Mouse (Mus musculus): Measurements from ENCODE around the gene Lypd6b.

The Lypd6b gene

DNA sequence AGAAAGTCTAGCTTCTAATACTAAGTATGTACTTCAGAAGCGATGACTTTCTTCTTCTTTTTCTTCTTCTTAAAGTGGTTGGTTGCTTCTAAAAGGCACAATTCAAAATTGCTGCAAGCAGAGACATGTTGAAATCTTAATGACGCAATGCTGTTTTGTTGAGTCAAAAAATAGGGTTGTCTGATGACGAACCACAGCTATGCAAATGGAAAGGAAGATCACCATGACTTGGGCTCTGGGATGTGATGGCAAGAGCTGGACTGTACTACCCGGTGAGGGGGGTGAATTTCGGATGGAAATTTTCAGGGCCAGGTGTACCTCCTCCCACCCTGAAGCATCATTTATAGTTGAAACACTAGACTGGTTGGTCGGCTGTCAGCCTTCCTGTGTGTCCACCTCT, 22.0 kb downstream of the Lypd6b start:
- CTCF ChIA-PET, result no interaction called here
- POLR2A ChIA-PET, result no interaction called here

GRCm38 (mm10) chr2:49811420-49811819, 23.9 kb downstream of the Lypd6b start:
- POLR2A ChIA-PET, result interaction anchor here in 1 of 4 experiments (1.2 kb wide), 1 partner anchor 465 kb away, joined by 4 read pairs; no protein-coding TSS in a partner anchor
- CTCF ChIA-PET, result interaction anchor here in 1 of 4 experiments (0.8 kb wide), 1 partner anchor 47 kb away, joined by 3 read pairs; no protein-coding TSS in a partner anchor

DNA sequence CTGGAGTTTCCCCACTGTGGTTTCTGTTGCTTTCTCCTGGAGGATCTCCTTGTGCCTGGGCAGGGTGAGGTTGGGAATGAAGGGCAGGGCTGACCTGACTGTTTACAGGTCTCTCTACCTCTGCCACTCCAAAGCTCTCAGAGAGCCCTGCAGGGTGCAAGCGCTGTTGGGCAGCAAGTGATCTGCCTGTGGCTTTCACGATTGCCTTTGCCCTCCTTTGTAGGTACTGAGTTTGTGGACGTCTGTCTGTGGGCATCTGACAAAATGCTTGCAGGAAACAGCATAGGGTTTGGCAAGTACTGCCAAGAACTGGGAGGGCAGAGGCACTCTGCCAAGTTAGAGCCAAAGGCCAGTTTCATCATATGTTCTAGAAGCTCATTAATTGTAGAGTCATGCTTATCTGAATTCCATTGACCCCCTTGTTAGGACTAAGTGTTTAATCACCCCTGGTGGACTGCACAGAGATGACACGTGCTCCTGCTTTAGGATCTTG, 24.4 kb downstream of the Lypd6b start:
- CTCF ChIA-PET, result interaction anchor here in 1 of 4 experiments (0.6 kb wide), 1 partner anchor 413 kb away, joined by 3 read pairs; no protein-coding TSS in a partner anchor
- POLR2A ChIA-PET, result interaction anchor here in 2 of 4 experiments (0.6 to 1.2 kb wide), 3 partner anchors 464 to 1432 kb away, joined by 3 to 4 read pairs (median 3); no protein-coding TSS in a partner anchor

- ChIA-PET CTCF (no interaction called here), POLR2A (no interaction called here)
These were observed 25.7 kb downstream of the Lypd6b start for GRCm38 (mm10) chr2:49813151-49813550.

DNA sequence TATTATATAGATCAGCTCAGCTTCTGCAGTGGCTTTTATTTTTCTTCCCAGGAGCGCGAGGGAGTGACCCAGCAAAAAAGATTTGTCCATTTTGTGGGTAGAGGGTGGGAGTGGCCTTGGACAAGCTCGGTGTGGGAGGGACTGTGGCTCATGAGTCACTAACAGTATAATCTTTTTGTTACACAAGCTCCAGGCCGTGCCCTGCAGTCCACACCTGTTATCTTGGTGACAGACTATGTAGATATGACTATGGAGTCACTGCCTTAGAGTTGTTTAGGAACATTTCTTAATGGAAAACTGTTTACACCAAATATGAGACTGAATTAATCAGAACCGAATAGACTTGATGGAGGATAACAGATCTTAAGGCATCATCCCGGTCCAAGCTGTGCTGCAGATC, 26.5 kb downstream of the Lypd6b start:
- POLR2A ChIA-PET, result no interaction called here
- CTCF ChIA-PET, result no interaction called here

DNA sequence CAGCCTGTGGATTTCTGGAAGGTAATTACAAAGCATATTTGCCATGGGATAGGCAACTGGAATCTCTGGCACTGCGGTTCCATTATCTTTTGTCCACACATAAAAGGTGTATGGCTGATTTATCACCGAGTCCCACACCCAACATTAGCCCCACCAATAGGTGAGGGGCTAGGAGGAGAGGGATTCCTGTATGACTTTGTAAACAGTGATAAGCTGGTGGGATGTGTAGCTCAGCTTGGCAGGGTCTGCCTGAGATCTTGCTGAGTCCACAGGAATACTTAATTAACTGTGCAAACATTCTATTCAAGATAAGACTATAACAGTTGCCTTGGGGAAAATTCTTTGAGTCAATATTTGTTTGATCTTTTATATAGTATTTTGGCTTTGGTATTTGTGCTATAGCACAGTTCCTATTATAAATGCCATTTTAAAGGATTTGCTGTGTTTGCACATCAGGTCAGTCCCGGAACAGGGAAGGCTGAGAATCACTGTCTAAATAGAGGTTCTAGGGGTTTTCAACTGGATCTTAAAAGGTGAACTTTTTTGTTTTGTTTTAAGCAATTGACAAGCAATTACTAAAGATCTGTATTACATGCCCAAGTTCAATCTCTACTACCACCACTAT, 28.3 kb downstream of the Lypd6b start:
- ChIA-PET CTCF (no interaction called here), POLR2A (no interaction called here)

- POLR2A ChIA-PET, result no interaction called here
- CTCF ChIA-PET, result no interaction called here
These were observed 29.1 kb downstream of the Lypd6b start for GRCm38 (mm10) chr2:49816549-49816948.

GRCm38 (mm10) chr2:49817151-49817550, 29.7 kb downstream of the Lypd6b start:
- ChIA-PET CTCF (no interaction called here), POLR2A (no interaction called here)

GRCm38 (mm10) chr2:49818126-49818525, 30.6 kb downstream of the Lypd6b start:
- POLR2A ChIA-PET, result no interaction called here

DNA sequence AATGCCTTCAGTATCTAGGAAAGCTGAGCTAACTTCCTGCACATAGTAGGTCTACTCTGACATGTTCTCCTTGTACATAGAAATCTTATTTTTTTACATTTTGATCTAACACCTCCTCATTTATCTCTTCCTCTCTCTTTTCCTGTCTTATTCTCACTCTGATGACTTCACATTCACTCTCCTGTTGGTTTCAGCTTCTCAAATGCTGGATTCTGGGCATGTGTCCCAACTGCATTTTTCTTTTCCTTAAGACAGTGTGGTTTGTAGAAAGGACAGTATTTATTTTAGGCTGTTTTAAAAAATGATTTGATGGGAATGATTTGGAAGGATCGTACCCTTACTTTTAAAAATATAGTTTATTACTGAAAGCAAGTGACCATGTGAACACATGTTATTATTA, 34.8 kb downstream of the Lypd6b start:
- ChIA-PET POLR2A (no interaction called here), CTCF (no interaction called here)

More at GRCm38 (mm10) chr2:49818126-49818525, 30.6 kb downstream of the Lypd6b start:
- CTCF ChIA-PET, result interaction anchor here in 1 of 4 experiments (0.6 kb wide), 1 partner anchor 204 kb away, joined by 3 read pairs; no protein-coding TSS in a partner anchor

- CTCF ChIA-PET, result interaction anchor here in 1 of 4 experiments (0.6 kb wide), 1 partner anchor 31 kb away, joined by 4 read pairs; no protein-coding TSS in a partner anchor
- POLR2A ChIA-PET, result no interaction called here
These were observed 38.1 kb downstream of the Lypd6b start for GRCm38 (mm10) chr2:49825588-49825987.

GRCm38 (mm10) chr2:49827756-49828155, 40.3 kb downstream of the Lypd6b start:
- POLR2A ChIA-PET, result no interaction called here
- CTCF ChIA-PET, result interaction anchor here in 1 of 4 experiments (1.7 kb wide), 1 partner anchor 63 kb away, joined by 17 read pairs; no protein-coding TSS in a partner anchor

- ChIA-PET POLR2A (interaction anchor here in 2 of 4 experiments (0.8 to 1.1 kb wide), 2 partner anchors 8 to 54 kb away, joined by 3 to 4 read pairs; no protein-coding TSS in a partner anchor), CTCF (interaction anchor here in 1 of 4 experiments (1.5 kb wide), 1 partner anchor 66 kb away, joined by 3 read pairs; no protein-coding TSS in a partner anchor)
These were observed 42.9 kb downstream of the Lypd6b start for GRCm38 (mm10) chr2:49830369-49830768.

- CTCF ChIA-PET, result no interaction called here
- POLR2A ChIA-PET, result no interaction called here
These were observed 44.9 kb downstream of the Lypd6b start for GRCm38 (mm10) chr2:49832277-49832803.

- POLR2A ChIA-PET, result no interaction called here
- CTCF ChIA-PET, result interaction anchor here in 1 of 4 experiments (0.6 kb wide), 1 partner anchor 51 kb away, joined by 3 read pairs; no protein-coding TSS in a partner anchor
These were observed 50.1 kb downstream of the Lypd6b start for GRCm38 (mm10) chr2:49837454-49838059.

DNA sequence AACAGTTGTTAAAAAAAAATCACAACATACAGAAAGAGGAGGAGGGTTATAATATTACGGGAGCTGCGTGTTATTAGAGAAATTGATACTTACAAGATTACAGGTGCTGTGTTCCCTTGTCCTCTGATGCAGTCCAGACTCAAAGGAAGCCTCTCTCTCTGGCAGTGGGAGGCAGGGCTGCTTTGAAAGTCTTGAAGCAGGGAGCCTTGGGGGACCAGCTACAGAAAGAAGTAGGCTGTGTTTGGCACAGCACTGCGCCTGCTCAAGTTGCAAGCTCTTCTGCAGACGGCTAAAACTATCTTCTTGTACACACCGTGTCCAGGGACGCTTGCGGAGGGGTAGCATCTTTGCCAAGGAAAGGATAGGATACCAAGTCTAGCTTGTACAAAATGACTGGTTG, 51.1 kb downstream of the Lypd6b start:
- CTCF ChIA-PET, result no interaction called here

GRCm38 (mm10) chr2:49840573-49840972, 53.1 kb downstream of the Lypd6b start:
- ChIA-PET CTCF (no interaction called here), POLR2A (no interaction called here)

More for the DNA sequence above, 51.1 kb downstream of the Lypd6b start:
- POLR2A ChIA-PET, result interaction anchor here in 1 of 4 experiments (0.7 to 0.8 kb wide), 2 partner anchors 9 to 1337 kb away, joined by 3 to 4 read pairs; no protein-coding TSS in a partner anchor

DNA sequence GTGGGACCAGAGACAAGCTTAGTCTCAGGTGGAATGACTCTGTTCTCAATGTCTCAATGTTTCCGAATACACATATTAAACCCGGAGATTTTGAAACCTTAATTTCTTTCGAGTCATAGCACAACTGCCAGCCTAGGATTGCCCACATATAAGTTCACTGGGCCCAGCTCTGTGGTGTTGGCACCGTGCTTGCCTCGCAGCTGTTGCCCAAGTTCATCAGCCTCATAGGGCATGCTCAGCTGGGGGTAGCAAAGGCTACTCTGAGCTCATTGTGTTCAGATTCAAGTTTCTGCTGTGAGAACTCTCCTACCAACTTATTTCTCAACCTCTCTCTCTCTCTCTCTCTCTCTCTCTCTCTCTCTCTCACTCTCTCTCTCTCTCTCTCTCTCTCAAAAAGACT, 53.6 kb downstream of the Lypd6b start:
- ChIA-PET CTCF (no interaction called here), POLR2A (no interaction called here)

DNA sequence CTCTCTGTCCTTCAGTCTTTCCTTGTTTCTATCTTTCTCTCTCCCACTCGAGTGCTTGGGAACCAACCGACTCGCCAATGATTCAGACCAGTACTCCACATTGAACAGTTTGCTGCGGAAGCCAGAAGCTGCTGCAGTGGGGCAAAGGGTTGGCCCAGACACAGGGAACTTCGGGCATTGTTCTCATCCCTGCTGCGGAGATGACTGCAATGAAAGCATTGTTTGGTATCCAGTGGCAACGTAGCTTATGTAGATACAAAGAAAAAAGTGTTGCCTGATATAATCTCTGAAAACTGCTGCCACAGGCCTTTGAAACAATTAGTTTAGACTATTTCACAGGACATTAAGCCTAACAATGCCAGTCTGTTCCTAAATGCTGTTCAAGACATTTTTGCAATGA, 57.6 kb downstream of the Lypd6b start:
- ChIA-PET CTCF (interaction anchor here in 1 of 4 experiments (0.6 kb wide), 1 partner anchor 19 kb away, joined by 4 read pairs; no protein-coding TSS in a partner anchor), POLR2A (interaction anchor here in 1 of 4 experiments (0.6 kb wide), 2 partner anchors 133 to 449 kb away, joined by 3 read pairs; no protein-coding TSS in a partner anchor)

GRCm38 (mm10) chr2:49846097-49846496, 58.6 kb downstream of the Lypd6b start:
- ChIA-PET CTCF (no interaction called here), POLR2A (no interaction called here)

Measured in embryonic stem cell, embryonic (primary cell).